Mouse (Mus musculus): ENCODE data around the gene Mrgprg.
A peak's percentile ranks its signal among the peaks of the same experiment; 100 is the strongest.

Mrgprg gene

GRCm38 (mm10) chr7:143755357-143756124 lies 11.3 kb downstream of the Mrgprg start:
- DNase-seq (ENCODE audit: low read depth, low spot score): no peak

DNA sequence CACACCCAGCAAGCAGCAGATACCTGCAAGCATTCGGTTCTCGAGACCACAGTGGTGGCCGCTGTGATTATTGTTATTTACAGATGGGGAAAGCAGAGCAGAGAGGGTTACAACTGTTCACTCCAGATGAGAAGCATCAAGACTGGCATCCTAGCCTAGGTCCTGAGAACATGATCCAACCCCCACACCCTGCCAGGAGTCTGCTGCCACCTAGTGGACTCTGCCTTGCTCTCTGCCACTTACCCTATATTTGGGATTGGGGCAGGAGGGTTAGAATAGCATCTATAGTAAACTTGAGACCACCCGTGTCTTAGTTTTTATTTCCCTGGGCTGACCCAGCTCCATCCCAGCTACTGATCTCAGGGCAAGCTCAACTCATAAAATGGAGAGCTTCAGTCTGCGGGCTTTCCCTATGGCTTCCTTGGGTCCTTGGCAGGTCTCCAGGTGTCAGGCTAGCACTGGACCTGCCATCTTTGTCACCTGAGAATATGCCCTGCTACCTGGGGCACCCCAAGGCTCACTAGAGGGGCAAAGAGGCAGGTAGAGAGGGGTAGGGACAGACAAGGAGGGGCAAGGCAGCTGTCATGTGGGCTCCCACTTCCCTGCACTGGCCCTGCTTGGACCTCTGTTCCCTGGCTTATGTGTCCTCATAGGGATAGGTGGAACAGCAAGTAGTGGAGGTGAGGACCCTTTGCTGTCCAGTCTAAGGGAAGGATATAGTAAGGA lies 12.6 kb downstream of the Mrgprg start:
- peak; percentile 72 for DNase-seq (ENCODE audit: low read depth, low spot score)

DNA sequence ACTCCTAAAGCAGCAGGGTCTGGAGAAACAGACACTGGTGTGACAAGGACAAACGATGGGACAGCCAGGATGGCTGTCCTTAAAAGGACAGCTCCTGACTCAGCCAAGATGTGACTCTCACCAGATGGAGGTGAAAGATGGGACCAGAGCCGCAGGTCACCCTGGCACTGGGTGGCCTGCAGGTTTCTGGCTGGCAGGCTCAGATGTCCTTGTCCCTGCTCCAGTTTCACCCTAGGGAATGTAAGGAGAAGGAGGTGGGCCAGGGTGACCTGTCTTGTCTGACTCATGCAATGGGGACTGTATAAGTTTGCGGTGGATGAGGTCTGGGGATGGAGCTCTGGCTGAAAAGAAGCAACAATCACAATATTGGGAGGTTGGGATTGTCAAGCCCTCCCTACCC lies 14.2 kb downstream of the Mrgprg start:
- peak; percentile 0 for DNase-seq (ENCODE audit: low read depth, low spot score)

DNA sequence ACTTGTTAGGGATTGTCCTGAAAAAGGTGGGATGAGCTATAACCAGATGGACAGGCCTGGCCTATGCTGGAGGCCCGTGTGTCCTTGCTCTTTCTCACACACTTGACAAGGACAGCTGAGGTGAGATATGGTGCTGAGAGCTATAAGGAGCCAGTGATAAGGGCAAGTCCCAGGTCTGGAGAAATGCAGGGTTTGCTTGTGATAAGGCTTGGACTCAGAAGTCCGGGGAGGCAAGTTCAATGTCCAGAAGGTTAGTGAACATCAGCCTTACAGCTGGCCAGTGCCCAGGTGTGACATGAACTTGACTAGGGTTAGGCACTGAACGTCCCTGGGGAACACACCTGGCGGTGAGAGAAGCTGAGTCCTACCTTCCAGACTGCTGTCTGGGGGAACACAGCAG lies 14.7 kb downstream of the Mrgprg start:
- peak; percentile 0 for DNase-seq (ENCODE audit: low read depth, low spot score)

DNA sequence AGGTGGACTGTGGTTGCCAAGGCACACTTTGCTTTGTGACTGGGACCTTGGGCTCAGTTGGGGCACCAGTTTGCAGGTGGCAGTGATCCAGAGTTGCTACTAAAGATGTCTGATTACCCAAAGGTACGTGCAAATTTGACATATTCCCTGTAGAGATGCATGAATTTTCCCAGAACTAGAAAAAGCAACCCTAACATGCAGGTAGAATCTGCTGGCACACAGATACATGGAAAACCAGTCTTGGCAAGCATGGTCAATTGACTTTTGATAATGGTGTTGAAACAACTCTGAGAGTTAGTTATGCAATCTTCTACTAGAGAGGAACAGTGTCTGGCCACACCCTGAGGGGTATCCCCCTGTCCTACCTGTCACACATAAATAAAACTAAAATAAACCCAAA lies 15.4 kb downstream of the Mrgprg start:
- no peak for DNase-seq (ENCODE audit: low read depth, low spot score)

- DNase-seq (ENCODE audit: low read depth, low spot score): no peak
Observed at GRCm38 (mm10) chr7:143749045-143749444, 17.7 kb downstream of the Mrgprg start.

DNA sequence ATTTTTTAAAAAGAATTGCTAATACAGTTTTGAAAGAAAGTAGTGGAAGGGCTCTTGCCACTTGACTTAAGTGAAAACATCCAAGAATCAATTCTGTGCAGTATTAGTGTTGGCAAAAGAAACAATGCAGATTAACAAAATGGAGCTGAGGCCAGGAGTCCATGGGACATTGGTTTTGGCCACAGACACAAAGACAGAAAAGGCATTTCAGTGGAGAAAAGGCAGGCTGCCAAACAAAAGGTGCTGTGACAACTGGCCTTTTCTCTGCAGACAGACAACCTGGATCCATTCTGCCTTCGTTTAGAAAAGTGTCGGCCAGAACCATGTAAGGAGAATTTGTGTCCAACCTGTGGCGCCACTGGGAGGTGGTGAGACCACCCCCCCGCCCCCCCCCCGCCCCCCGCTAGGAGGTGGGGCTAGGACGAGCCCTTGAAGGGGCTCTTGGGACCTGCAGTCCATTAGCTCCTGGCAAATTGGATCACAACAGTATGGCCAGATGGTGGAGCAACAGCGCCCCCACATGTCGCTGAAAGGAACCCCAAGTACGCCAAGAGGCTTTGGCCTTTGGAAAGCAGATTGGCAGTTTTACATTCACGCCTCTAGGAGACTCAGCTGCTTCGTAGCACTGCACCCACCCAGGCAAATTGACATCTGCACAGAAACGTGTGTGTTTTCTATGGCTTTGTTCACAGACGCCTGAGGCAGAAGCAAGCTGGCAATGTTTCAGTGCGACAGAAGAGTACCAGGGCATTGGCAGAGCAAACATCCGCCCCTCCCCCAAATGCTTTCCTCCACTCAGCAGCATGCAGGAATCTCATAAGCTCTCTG lies 18.5 kb downstream of the Mrgprg start:
- DNase-seq (ENCODE audit: low read depth, low spot score): peak; percentile 81

GRCm38 (mm10) chr7:143740653-143741052 lies 26.1 kb downstream of the Mrgprg start:
- DNase-seq (ENCODE audit: low read depth, low spot score): no peak

DNA sequence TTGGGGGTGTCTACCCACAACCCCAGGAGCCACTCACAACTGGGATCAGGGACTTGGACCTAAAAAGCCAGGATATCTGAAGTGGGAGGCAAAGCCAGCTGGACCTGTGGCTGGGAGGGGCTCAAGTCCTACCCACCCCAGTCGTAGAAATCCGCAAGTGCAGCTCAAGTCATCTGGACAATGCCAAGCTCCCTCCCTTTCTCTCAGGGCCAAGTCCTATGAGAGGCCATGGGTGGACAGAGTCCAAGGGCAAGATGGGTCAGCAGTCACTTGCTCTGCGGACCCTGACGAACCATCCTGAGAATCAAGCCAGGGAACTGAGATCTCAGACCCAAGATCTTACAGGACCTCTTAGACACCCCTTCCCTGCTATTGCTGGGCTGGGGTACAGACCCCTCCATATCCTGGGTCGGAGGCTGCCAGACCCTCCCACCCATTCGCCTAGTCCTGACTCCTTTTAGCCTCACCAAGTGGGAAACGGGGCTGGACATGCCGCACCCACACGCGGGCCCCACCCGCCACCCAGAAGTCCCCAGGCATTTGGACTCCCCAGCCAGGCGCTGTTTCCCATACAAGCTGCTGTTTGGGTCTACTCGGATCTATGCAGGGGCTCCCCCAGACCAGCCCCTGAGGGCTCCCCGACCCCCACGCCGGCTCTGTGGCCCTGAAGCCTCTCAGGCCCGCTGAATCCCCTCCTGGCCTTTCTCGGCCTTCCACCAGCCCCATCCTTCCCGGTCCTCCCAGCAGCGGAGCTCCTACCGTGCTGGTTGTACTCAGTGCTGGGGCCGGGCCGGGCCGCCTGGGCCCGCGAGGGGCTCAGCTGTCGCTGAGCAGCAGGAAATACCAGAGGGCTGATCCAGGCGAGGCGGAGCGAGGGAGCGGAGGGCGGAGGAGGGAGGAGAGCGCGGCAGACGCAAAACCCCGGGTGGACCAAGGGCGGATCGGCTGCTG lies 27.0 kb downstream of the Mrgprg start:
- DNase-seq (ENCODE audit: low read depth, low spot score): peak; percentile 62

DNA sequence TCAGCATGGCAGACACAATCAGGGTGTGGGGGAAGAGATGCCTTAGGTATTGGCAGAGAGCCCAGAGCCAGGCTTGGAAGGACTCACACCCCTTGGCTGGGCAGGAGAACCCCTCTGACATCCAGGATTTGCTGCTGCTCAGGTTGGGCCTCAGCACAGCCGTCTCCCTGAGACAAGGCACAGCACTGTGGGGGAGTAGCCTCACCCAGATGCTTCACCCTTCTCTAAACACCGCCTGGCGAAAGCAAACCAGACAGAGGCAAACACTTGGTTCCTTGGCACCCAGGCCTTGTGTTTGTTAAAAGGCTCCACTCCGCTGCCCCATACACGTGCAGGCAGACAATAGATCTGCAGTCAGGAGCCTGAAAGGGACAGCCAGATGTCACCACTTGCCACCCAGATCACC lies 28.2 kb downstream of the Mrgprg start:
- DNase-seq (ENCODE audit: low read depth, low spot score): no peak

- DNase-seq (ENCODE audit: low read depth, low spot score): no peak
Observed at GRCm38 (mm10) chr7:143738194-143738593, 28.6 kb downstream of the Mrgprg start.

DNA sequence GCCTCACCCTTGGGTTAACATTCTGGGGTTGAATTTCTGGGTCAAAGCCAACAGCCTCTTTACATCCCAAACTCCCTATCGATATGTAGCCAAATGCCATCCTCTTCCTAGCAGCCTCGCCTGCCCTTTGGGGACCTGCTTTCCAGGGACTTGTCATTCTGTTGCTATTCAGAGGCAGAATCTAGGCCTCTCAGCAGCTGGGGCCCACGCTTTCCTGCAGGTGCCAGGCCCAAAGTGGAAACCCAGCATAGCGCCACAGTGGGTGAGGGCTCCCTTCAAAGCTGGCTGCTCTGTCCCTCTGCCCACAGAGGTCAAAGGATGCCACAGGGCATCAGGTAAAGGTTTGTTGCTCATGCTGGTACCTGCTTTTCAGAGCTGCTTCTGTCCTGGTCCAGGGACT lies 33.0 kb downstream of the Mrgprg start:
- no peak for DNase-seq (ENCODE audit: low read depth, low spot score)

- DNase-seq (ENCODE audit: low read depth, low spot score): no peak
Observed at GRCm38 (mm10) chr7:143729886-143730285, 36.9 kb downstream of the Mrgprg start.

- DNase-seq (ENCODE audit: low read depth, low spot score): no peak
Observed at GRCm38 (mm10) chr7:143726396-143726795, 40.4 kb downstream of the Mrgprg start.

DNA sequence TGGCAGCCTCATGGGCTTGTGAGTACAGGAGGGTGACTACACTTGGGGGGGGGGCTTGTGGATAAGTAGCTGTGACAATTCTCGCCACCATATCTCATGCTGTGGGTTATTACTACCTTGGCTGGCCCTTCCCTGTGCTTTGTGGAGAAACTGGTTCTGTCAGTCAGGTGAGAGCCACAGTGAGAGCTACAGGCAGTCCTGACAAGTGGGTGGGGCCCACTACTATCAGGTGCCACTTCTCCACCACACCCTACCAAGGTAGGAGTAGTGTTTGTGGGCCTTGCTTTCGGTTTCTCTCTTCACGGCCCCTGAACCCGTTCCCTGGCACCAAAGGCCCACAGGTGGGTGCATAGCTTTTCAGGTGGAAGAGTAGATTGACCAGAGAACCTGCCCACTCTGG lies 43.0 kb downstream of the Mrgprg start:
- DNase-seq (ENCODE audit: low read depth, low spot score): peak; percentile 22

GRCm38 (mm10) chr7:143722646-143723045 lies 44.1 kb downstream of the Mrgprg start:
- no peak for DNase-seq (ENCODE audit: low read depth, low spot score)

DNA sequence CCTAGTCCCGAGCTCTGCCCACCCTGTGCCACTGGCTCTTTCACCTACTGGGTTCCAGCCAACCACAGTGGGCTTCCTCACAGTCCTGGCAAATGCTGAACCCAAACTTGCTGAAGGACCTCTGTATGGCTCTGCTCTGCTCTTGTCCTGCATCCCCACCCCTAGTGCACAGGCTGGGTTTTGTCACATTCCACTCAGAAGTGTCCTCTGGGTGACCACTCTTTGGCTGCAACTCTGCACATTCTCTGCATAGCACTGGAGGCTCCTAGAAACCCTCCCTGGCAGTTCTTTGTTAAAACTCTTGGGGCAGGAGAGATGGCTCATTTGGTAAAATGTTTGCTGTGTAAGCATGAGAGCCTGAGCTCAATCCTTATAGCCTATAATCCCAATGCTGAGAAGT lies 49.0 kb downstream of the Mrgprg start:
- DNase-seq (ENCODE audit: low read depth, low spot score): no peak
